Mouse (Mus musculus) heart, postnatal 0 days (tissue): Measurements from ENCODE around the gene Myo18b. TPM values are rescaled to one million over a fixed set of nuclear protein-coding genes. Genes with fewer than 3 reads are reported as not detected.
A peak's percentile ranks its signal among the peaks of the same experiment; 100 is the strongest.

Experiments
- ATAC-seq: fragments of 200-750 bp; cut with Nextera tagmentation; 2 replicates; pipeline ENCODE4 v1.8.0; 2017; ENCODE audit warnings: low read depth, moderate number of reproducible peaks, moderate library complexity; ENCODE audit not compliant: insufficient read depth
- DNase-seq: peaks from one replicate; pipeline ENCODE4 v3.0.0-alpha.2; 2016; ENCODE audit warnings: low spot score
- H3K27ac ChIP-seq: fragments of 300-500 bp; sonication (generic); 2 replicates; pipeline ENCODE4 v1.5.1; 2014; ENCODE audit warnings: low read depth, mild to moderate bottlenecking
- H3K27me3 ChIP-seq: fragments of 300-500 bp; sonication (generic); 2 replicates; pipeline ENCODE4 v1.6.1; 2014; ENCODE audit warnings: low read length, mixed read lengths; ENCODE audit not compliant: control insufficient read depth, insufficient read depth
- H3K36me3 ChIP-seq: fragments of 300-500 bp; sonication (generic); replicated peaks from 2 replicates; pipeline ENCODE4 v1.6.1; 2014; ENCODE audit warnings: low read length, mixed read lengths; ENCODE audit not compliant: control insufficient read depth, insufficient read depth
- H3K4me1 ChIP-seq: fragments of 300-500 bp; sonication (generic); 2 replicates; pipeline ENCODE4 v1.6.1; 2014; ENCODE audit warnings: antibody characterized with exemption; ENCODE audit not compliant: control insufficient read depth, insufficient read depth
- H3K4me2 ChIP-seq: fragments of 300-500 bp; sonication (generic); 2 replicates; pipeline ENCODE4 v1.6.1; 2014; ENCODE audit warnings: low read depth, mild to moderate bottlenecking, low read length, moderate library complexity
- H3K4me3 ChIP-seq: fragments of 300-500 bp; sonication (generic); 2 replicates; pipeline ENCODE4 v1.5.1; 2014; ENCODE audit warnings: low read depth, low read length
- H3K9ac ChIP-seq: fragments of 300-500 bp; sonication (generic); replicated peaks from 2 replicates; pipeline ENCODE4 v1.6.1; 2014; ENCODE audit warnings: low read depth, low read length, mixed read lengths
- H3K9me3 ChIP-seq: fragments of 300-500 bp; sonication (generic); replicated peaks from 2 replicates; pipeline ENCODE4 v1.6.1; 2016; ENCODE audit warnings: low read length; ENCODE audit not compliant: control insufficient read depth
- CTCF ChIP-seq: IDR thresholded peaks from 2 replicates; pipeline ENCODE4 v1.5.1; 2016; ENCODE audit warnings: antibody characterized with exemption, control low read depth, low read depth
- EP300 ChIP-seq: IDR thresholded peaks from 2 replicates; pipeline ENCODE4 v1.6.1; 2016; ENCODE audit warnings: antibody characterized with exemption, low read depth
- WGBS: fragments of 180-500 bp; shearing (Covaris S2); extraction: QIAGEN DNeasy Blood & Tissue Kit; methylation state at CpG from one replicate; pipeline ENCODE4 v1.1.7; 2014; 5-methylcytosine and 5-hydroxymethylcytosine counted together
- polyA plus RNA-seq: library from polyadenylated mRNA; unstranded; fragments of >200 nt; fragmentation: Nextera tagmentation; extraction: Ambion mirVana; gene quantifications from 2 replicates; pipeline ENCODE4 v1.2.1, GENCODE M21; 2015
- total RNA-seq: library from RNA; depleted of rRNA; stranded (reverse); fragments of >200 nt; gene quantifications from 2 replicates; pipeline ENCODE4 v1.2.3, GENCODE M21; 2014; ENCODE audit warnings: low replicate concordance

Myo18b gene
- total and polyA plus RNA-seq, 2 experiments from 2014 or later = 26.5 to 110 TPM

- Histone ChIP-seq H3K4me1 (no peaks in the 10 kb centered on the region), H3K9me3 (no peaks in the 10 kb centered on the region), H3K27ac (no peak overlapping the region), H3K4me3 (no peak overlapping the region), H3K9ac (no peak overlapping the region), H3K36me3 (peaks cover 99% of the 10 kb centered on the region), H3K27me3 (no peaks in the 10 kb centered on the region), H3K4me2 (no peak overlapping the region)
- 84% methylated on average over 11 of the region's 11 CpGs for WGBS
- ATAC-seq (no peak), DNase-seq (no peak)
- no peak for TF ChIP-seq EP300
- TF ChIP-seq CTCF = no peak
Measured at GRCm38 (mm10) chr5:112833866-112834265, 62.3 kb downstream of the Myo18b start.

- Histone ChIP-seq H3K27me3 (no peaks in the 10 kb centered on the region), H3K4me3 (no peak overlapping the region), H3K9ac (no peak overlapping the region), H3K4me1 (no peaks in the 10 kb centered on the region), H3K9me3 (no peaks in the 10 kb centered on the region), H3K27ac (no peak overlapping the region), H3K4me2 (no peak overlapping the region), H3K36me3 (peaks cover 89% of the 10 kb centered on the region)
- ATAC-seq = no peak
- WGBS = 75% methylated on average over 12 of the region's 12 CpGs
- DNase-seq = no peak
- no peak for TF ChIP-seq EP300
- TF ChIP-seq CTCF = no peak
Measured at GRCm38 (mm10) chr5:112825091-112825794, 70.9 kb downstream of the Myo18b start.

GRCm38 (mm10) chr5:112824376-112824775 is 71.8 kb downstream of the Myo18b start:
- Histone ChIP-seq H3K9ac (no peak overlapping the region), H3K4me1 (no peaks in the 10 kb centered on the region), H3K36me3 (peaks cover 87% of the 10 kb centered on the region), H3K9me3 (no peaks in the 10 kb centered on the region), H3K27ac (no peak overlapping the region), H3K27me3 (no peaks in the 10 kb centered on the region), H3K4me3 (no peak overlapping the region), H3K4me2 (no peak overlapping the region)
- WGBS = 49% methylated on average over 13 of the region's 13 CpGs
- DNase-seq (no peak), ATAC-seq (no peak)
- no peak for TF ChIP-seq CTCF
- TF ChIP-seq EP300 = no peak

DNA sequence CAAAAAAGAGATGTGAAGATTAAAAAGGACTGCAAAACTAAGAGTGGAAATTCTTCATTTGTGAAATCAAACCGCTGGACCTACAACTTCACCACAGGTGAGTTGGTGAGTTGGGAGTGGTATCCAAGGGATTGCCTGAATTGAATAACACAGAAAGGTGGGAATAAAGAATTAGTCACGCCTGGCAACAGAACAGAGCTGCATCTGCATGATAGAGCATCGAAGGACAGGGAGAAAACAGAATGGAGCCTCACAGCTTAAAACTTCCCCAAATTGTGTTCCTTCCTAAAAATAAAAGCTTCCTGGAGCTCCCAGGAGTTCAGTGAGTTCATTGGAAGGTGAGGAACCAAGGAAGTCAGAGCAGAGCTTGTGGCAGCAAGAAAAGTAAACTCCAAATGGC is 73.7 kb downstream of the Myo18b start:
- ATAC-seq (no peak), DNase-seq (no peak)
- no peak overlapping the region for H3K4me3 ChIP-seq
- H3K27ac ChIP-seq = no peak overlapping the region
- TF ChIP-seq EP300 = no peak
- TF ChIP-seq CTCF = no peak
- no peaks in the 10 kb centered on the region for H3K9me3 ChIP-seq
- H3K27me3 ChIP-seq = no peaks in the 10 kb centered on the region
- H3K36me3 ChIP-seq = peaks cover 80% of the 10 kb centered on the region
- WGBS = 72% methylated on average over 3 of the region's 3 CpGs
- no peak overlapping the region for H3K9ac ChIP-seq
- H3K4me1 ChIP-seq = no peaks in the 10 kb centered on the region
- H3K4me2 ChIP-seq = no peak overlapping the region

DNA sequence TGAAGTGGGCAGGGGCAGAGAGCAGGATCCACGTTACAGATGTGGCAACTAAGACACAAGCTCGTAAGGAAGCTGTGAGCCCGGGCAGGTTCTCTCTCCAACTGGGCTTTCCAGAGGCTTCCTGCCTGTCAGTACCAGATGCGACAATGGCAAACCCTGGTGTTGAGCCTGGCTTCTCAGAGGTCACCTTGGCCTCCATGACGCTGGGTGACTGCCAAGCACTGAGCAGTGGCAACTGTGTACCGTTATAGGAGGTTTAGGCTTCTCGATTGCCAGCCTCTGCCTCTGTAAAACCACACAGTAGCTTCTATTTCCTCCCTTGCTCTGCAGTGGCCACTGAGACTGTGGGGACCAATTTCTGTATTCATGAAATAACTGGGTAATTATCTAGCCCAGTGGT is 81.1 kb downstream of the Myo18b start:
- Histone ChIP-seq H3K4me1 (no peaks in the 10 kb centered on the region), H3K27me3 (no peaks in the 10 kb centered on the region), H3K9ac (no peak overlapping the region), H3K9me3 (no peaks in the 10 kb centered on the region), H3K36me3 (peaks cover 55% of the 10 kb centered on the region), H3K27ac (peak overlapping the region; percentile 58), H3K4me3 (no peak overlapping the region), H3K4me2 (no peak overlapping the region)
- DNase-seq (peak; percentile 60), ATAC-seq (peak; percentile 79)
- 50% methylated on average over 7 of the region's 7 CpGs for WGBS
- TF ChIP-seq CTCF (no peak), EP300 (no peak)

DNA sequence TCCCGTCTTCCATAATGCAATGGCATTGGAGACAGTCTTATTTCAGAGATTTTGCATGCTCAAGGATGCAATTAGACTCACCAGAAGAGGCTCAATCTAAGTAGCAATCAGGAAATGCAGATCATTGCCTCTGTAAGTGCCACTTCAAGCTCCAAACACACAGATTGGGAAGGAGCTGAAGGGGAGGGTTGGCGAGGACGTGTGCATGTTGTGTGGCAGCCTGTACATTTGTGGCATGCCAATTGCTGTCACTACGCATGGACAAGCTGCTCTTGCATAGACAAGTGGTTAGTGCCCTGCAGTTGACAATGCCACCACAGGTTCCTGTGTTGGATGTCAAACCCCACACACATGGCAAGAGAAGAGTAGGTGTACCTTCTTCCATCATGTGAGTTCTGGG is 88.5 kb downstream of the Myo18b start:
- WGBS = 84% methylated on average over 4 of the region's 4 CpGs
- H3K36me3 ChIP-seq = peaks cover 75% of the 10 kb centered on the region
- H3K9me3 ChIP-seq = no peaks in the 10 kb centered on the region
- no peak overlapping the region for H3K27ac ChIP-seq
- DNase-seq (no peak), ATAC-seq (no peak)
- no peak overlapping the region for H3K9ac ChIP-seq
- H3K4me1 ChIP-seq = no peaks in the 10 kb centered on the region
- H3K27me3 ChIP-seq = no peaks in the 10 kb centered on the region
- TF ChIP-seq EP300 (no peak), CTCF (no peak)
- H3K4me3 ChIP-seq = no peak overlapping the region
- H3K4me2 ChIP-seq = no peak overlapping the region
